Mouse (Mus musculus) bone marrow, adult 2 months (tissue): Measurements from ENCODE around the gene Slx4ip. TPM values are rescaled to one million over a fixed set of nuclear protein-coding genes. Genes with fewer than 3 reads are reported as not detected.

Source experiments
- H3K27ac ChIP-seq: fragments of 200-500 bp; 2 replicates; pipeline ENCODE4 v1.5.1; 2012; ENCODE audit warnings: low read depth, mild to moderate bottlenecking, control low read depth, inconsistent platforms, low read length; ENCODE audit not compliant: control insufficient read depth, poor library complexity, insufficient read depth
- H3K4me1 ChIP-seq: fragments of 200-500 bp; 2 replicates; pipeline ENCODE4 v1.6.1; 2011; ENCODE audit warnings: low read length; ENCODE audit not compliant: control insufficient read depth, insufficient read depth
- H3K4me3 ChIP-seq: fragments of 200-500 bp; replicated peaks from 2 replicates; pipeline ENCODE3; 2011; ENCODE audit warnings: mild to moderate bottlenecking, low read depth, low read length, control low read depth; ENCODE audit not compliant: control insufficient read depth
- CTCF ChIP-seq: fragments of 200-500 bp; IDR thresholded peaks from 2 replicates; pipeline ENCODE4 v1.5.1; 2011; ENCODE audit warnings: low read length, control low read depth; ENCODE audit not compliant: control insufficient read depth, insufficient read depth
- POLR2A ChIP-seq: fragments of 200-500 bp; IDR thresholded peaks from 2 replicates; pipeline ENCODE4 v1.6.1; 2011; ENCODE audit warnings: low read depth, mild to moderate bottlenecking, control low read depth, low read length, borderline replicate concordance; ENCODE audit not compliant: control insufficient read depth
- WGBS: fragments of 180-500 bp; shearing (Covaris S2); methylation state at CpG from one replicate; pipeline ENCODE4 v1.1.7; 2018; 5-methylcytosine and 5-hydroxymethylcytosine counted together
- polyA plus RNA-seq: library from polyadenylated mRNA; stranded (reverse); fragments of >200 nt; gene quantifications from 2 replicates; pipeline ENCODE4 v1.2.4, GENCODE M21; 2011; ENCODE audit warnings: low replicate concordance; ENCODE audit not compliant: missing spikeins, insufficient read depth, insufficient read length

Gene Slx4ip
- polyA plus RNA-seq, 1 experiment, result 5.0 TPM

- TF ChIP-seq CTCF (no peak), POLR2A (no peak)
- no peaks in the 10 kb centered on the region; the same call in 1 of the 2 replicates for H3K4me1 ChIP-seq
- H3K27ac ChIP-seq, result no peak overlapping the region
- no peak overlapping the region for H3K4me3 ChIP-seq
- WGBS, result 89% methylated on average over 2 of the region's 2 CpGs
Observed at GRCm38 (mm10) chr2:136896131-136896530, 5.1 kb downstream of the Slx4ip start.

- TF ChIP-seq CTCF (no peak), POLR2A (no peak)
- Histone ChIP-seq H3K27ac (no peak overlapping the region), H3K4me3 (no peak overlapping the region), H3K4me1 (no peaks in the 10 kb centered on the region)
- WGBS, result 82% methylated on average over 3 of the region's 3 CpGs
Observed at GRCm38 (mm10) chr2:136908596-136908995, 17.6 kb downstream of the Slx4ip start.

- no peaks in the 10 kb centered on the region for H3K4me1 ChIP-seq
- WGBS, result 87% methylated on average over 2 of the region's 2 CpGs
- TF ChIP-seq CTCF, result no peak
- no peak for TF ChIP-seq POLR2A
- no peak overlapping the region for H3K4me3 ChIP-seq
- H3K27ac ChIP-seq, result no peak overlapping the region
Observed at GRCm38 (mm10) chr2:136909298-136909697, 18.3 kb downstream of the Slx4ip start.

GRCm38 (mm10) chr2:136911958-136912411 is 21.0 kb downstream of the Slx4ip start:
- TF ChIP-seq CTCF, result no peak
- no peak for TF ChIP-seq POLR2A
- Histone ChIP-seq H3K4me1 (no peaks in the 10 kb centered on the region), H3K27ac (no peak overlapping the region), H3K4me3 (no peak overlapping the region)
- WGBS, result 16% methylated on average over 4 of the region's 4 CpGs

GRCm38 (mm10) chr2:136913021-136913420 is 22.0 kb downstream of the Slx4ip start:
- no peaks in the 10 kb centered on the region for H3K4me1 ChIP-seq
- H3K4me3 ChIP-seq, result no peak overlapping the region
- H3K27ac ChIP-seq, result no peak overlapping the region
- TF ChIP-seq CTCF (no peak), POLR2A (no peak)
- 68% methylated on average over 3 of the region's 3 CpGs for WGBS

- H3K4me1 ChIP-seq, result no peaks in the 10 kb centered on the region
- no peak for TF ChIP-seq POLR2A
- TF ChIP-seq CTCF, result no peak
- no peak overlapping the region for H3K4me3 ChIP-seq
- H3K27ac ChIP-seq, result no peak overlapping the region
- WGBS, result 66% methylated on average over 3 of the region's 3 CpGs
Observed at GRCm38 (mm10) chr2:136914334-136914902, 23.4 kb downstream of the Slx4ip start.

GRCm38 (mm10) chr2:136919433-136919832 is 28.4 kb downstream of the Slx4ip start:
- Histone ChIP-seq H3K27ac (no peak overlapping the region), H3K4me1 (no peaks in the 10 kb centered on the region; the same call in 1 of the 2 replicates), H3K4me3 (no peak overlapping the region)
- TF ChIP-seq POLR2A (no peak), CTCF (no peak)
- 81% methylated on average over 1 of the region's 1 CpGs for WGBS

- Histone ChIP-seq H3K4me1 (no peaks in the 10 kb centered on the region; the same call in 1 of the 2 replicates), H3K4me3 (no peak overlapping the region), H3K27ac (no peak overlapping the region)
- WGBS, result 75% methylated on average over 3 of the region's 3 CpGs
- TF ChIP-seq CTCF (no peak), POLR2A (no peak)
Observed at GRCm38 (mm10) chr2:136920257-136920993, 29.4 kb downstream of the Slx4ip start.
